Mouse (Mus musculus) stomach, postnatal 0 days (tissue): Measurements from ENCODE around the gene Fbxw7. TPM values are rescaled to one million over a fixed set of nuclear protein-coding genes. Genes with fewer than 3 reads are reported as not detected.

Source experiments
- ATAC-seq: fragments of 200-750 bp; cut with Nextera tagmentation; 2 replicates; pipeline ENCODE4 v1.8.0; 2017; ENCODE audit not compliant: low FRiP score, low TSS enrichment
- DNase-seq: peaks from one replicate; pipeline ENCODE4 v3.0.0-alpha.2; 2016; ENCODE audit warnings: low spot score
- H3K27ac ChIP-seq: fragments of 300-500 bp; sonication (generic); replicated peaks from 2 replicates; pipeline ENCODE4 v1.5.1; 2014; ENCODE audit warnings: mild to moderate bottlenecking, control low read depth
- H3K27me3 ChIP-seq: fragments of 300-500 bp; sonication (generic); 2 replicates; pipeline ENCODE4 v1.6.1; 2014; ENCODE audit warnings: low read length; ENCODE audit not compliant: control insufficient read depth, insufficient read depth
- H3K36me3 ChIP-seq: fragments of 300-500 bp; sonication (generic); 2 replicates; pipeline ENCODE4 v1.6.1; 2014; ENCODE audit warnings: low read length, mixed read lengths; ENCODE audit not compliant: control insufficient read depth, insufficient read depth
- H3K4me1 ChIP-seq: fragments of 300-500 bp; sonication (generic); replicated peaks from 2 replicates; pipeline ENCODE4 v1.6.1; 2014; ENCODE audit warnings: antibody characterized with exemption; ENCODE audit not compliant: control insufficient read depth, insufficient read depth
- H3K4me2 ChIP-seq: fragments of 300-500 bp; sonication (generic); replicated peaks from 2 replicates; pipeline ENCODE4 v1.6.1; 2014; ENCODE audit warnings: low read depth, mild to moderate bottlenecking, control low read depth, moderate library complexity
- H3K4me3 ChIP-seq: fragments of 300-500 bp; sonication (generic); 2 replicates; pipeline ENCODE4 v1.5.1; 2014; ENCODE audit warnings: low read depth, low read length, control low read depth
- H3K9ac ChIP-seq: fragments of 300-500 bp; sonication (generic); 2 replicates; pipeline ENCODE4 v1.6.1; 2014; ENCODE audit warnings: mild to moderate bottlenecking, low read length, control low read depth, mixed read lengths
- H3K9me3 ChIP-seq: fragments of 300-500 bp; sonication (generic); 2 replicates; pipeline ENCODE4 v1.6.1; 2016; ENCODE audit warnings: low read length; ENCODE audit not compliant: control insufficient read depth
- CTCF ChIP-seq: IDR thresholded peaks from 2 replicates; pipeline ENCODE4 v1.5.1; 2016; ENCODE audit warnings: antibody characterized with exemption, low read depth, mild to moderate bottlenecking, moderate library complexity
- EP300 ChIP-seq: optimal IDR thresholded peaks from 2 replicates; pipeline ENCODE3; 2016; ENCODE audit warnings: antibody characterized with exemption
- WGBS: fragments of 180-500 bp; shearing (Covaris S2); extraction: QIAGEN DNeasy Blood & Tissue Kit; methylation state at CpG from one replicate; pipeline ENCODE4 v1.1.7; 2014; 5-methylcytosine and 5-hydroxymethylcytosine counted together
- polyA plus RNA-seq: library from polyadenylated mRNA; unstranded; fragments of >200 nt; fragmentation: Nextera tagmentation; extraction: Ambion mirVana; gene quantifications from 2 replicates; pipeline ENCODE4 v1.2.1, GENCODE M21; 2015

The Fbxw7 gene
- polyA plus RNA-seq, 1 experiment from 2014 or later = 7.4 TPM

GRCm38 (mm10) chr3:84955011-84955775, 140.1 kb downstream of the Fbxw7 start:
- DNase-seq = no peak
- Histone ChIP-seq H3K4me3 (no peak overlapping the region), H3K9ac (no peak overlapping the region), H3K4me1 (no peaks in the 10 kb centered on the region), H3K9me3 (no peaks in the 10 kb centered on the region), H3K4me2 (no peak overlapping the region), H3K36me3 (no peaks in the 10 kb centered on the region), H3K27ac (no peak overlapping the region), H3K27me3 (no peaks in the 10 kb centered on the region)
- WGBS = 89% methylated on average over 8 of the region's 8 CpGs
- no peak for TF ChIP-seq EP300
- no peak for TF ChIP-seq CTCF
- no peak for ATAC-seq

DNA sequence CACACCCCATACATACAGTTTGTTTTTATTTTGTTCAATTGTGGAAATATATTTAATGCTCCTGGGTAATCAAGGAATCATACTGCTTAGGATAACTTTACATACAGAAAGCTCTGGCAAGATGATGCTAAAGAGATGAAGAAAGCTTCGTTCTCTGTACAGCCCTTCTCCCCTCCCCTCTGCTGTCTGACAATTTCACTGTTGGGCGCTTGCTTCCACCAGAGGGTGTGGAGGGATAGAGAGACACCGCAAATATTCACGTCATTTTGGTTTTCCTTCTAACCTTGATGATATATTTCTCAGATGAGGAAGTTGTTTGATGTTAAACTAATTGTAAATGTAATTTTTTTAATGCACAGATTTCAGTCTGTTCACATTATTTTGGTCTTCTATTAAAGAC, 140.8 kb downstream of the Fbxw7 start:
- Histone ChIP-seq H3K9ac (no peak overlapping the region), H3K27ac (no peak overlapping the region), H3K27me3 (no peaks in the 10 kb centered on the region), H3K4me2 (no peak overlapping the region), H3K36me3 (no peaks in the 10 kb centered on the region), H3K4me1 (no peaks in the 10 kb centered on the region), H3K9me3 (no peaks in the 10 kb centered on the region), H3K4me3 (no peak overlapping the region)
- TF ChIP-seq EP300 = no peak
- TF ChIP-seq CTCF = peak; percentile 10; the same call in 1 of the 2 replicates
- 74% methylated on average over 4 of the region's 4 CpGs for WGBS
- ATAC-seq (no peak), DNase-seq (no peak)

DNA sequence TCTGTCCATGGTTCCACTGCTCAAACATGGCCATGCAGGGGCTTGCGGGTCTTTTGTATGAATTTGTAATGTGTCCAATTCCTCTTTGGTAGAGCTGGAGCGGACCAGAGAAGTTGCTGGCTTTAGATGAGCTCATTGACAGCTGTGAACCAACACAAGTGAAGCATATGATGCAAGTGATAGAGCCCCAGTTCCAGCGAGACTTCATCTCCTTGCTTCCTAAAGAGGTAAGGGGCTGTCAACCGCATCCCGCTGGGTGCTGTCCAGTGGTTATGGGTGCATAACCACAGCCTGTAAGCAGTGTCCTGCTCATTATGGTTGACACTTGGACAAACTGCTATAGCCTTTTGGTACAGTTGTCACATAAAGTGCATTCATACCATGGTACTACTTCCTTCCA, 150.1 kb downstream of the Fbxw7 start:
- no peak for ATAC-seq

DNA sequence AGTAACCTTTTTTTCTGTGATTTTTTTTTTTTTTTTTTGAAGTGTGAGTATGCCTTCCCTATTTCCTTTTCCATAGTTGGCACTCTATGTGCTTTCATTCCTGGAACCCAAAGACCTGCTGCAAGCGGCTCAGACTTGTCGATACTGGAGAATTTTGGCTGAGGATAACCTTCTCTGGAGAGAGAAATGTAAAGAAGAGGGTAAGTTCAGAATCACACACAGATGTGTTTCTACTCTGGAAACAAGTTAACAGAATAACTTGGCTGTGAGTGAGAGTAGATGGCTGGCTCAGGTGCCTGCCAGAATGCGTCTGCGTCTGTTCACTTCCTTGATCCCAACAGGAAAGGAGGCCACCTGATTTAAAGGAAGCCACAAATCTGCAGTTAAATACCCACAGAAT, 152.3 kb downstream of the Fbxw7 start:
- peaks cover 3% of the 10 kb centered on the region for H3K36me3 ChIP-seq
- DNase-seq (no peak), ATAC-seq (no peak)
- TF ChIP-seq EP300 = no peak
- TF ChIP-seq CTCF = no peak
- no peak overlapping the region for H3K4me3 ChIP-seq
- H3K9me3 ChIP-seq = no peaks in the 10 kb centered on the region
- WGBS = 81% methylated on average over 4 of the region's 4 CpGs
- H3K27ac ChIP-seq = no peak overlapping the region
- no peaks in the 10 kb centered on the region for H3K4me1 ChIP-seq
- H3K9ac ChIP-seq = no peak overlapping the region
- no peaks in the 10 kb centered on the region for H3K27me3 ChIP-seq
- no peak overlapping the region for H3K4me2 ChIP-seq

More for the DNA sequence above, 150.1 kb downstream of the Fbxw7 start:
- Histone ChIP-seq H3K9me3 (no peaks in the 10 kb centered on the region), H3K4me2 (no peak overlapping the region), H3K27ac (no peak overlapping the region), H3K4me1 (no peaks in the 10 kb centered on the region), H3K27me3 (no peaks in the 10 kb centered on the region), H3K36me3 (no peaks in the 10 kb centered on the region), H3K9ac (no peak overlapping the region), H3K4me3 (no peak overlapping the region)
- no peak for DNase-seq
- TF ChIP-seq CTCF = no peak
- TF ChIP-seq EP300 = no peak
- 91% methylated on average over 5 of the region's 5 CpGs for WGBS

- no peaks in the 10 kb centered on the region for H3K4me1 ChIP-seq
- H3K9me3 ChIP-seq = no peaks in the 10 kb centered on the region
- whole genome bisulfite sequencing = 68% methylated on average over 5 of the region's 5 CpGs
- no peak overlapping the region for H3K9ac ChIP-seq
- no peak overlapping the region for H3K27ac ChIP-seq
- no peak overlapping the region for H3K4me2 ChIP-seq
- DNase-seq (no peak), ATAC-seq (no peak)
- H3K36me3 ChIP-seq = peaks cover 7% of the 10 kb centered on the region
- H3K4me3 ChIP-seq = no peak overlapping the region
- TF ChIP-seq EP300 (no peak), CTCF (no peak)
- no peaks in the 10 kb centered on the region for H3K27me3 ChIP-seq
These were observed 156.5 kb downstream of the Fbxw7 start for GRCm38 (mm10) chr3:84971561-84971960.

- WGBS = 85% methylated on average over 2 of the region's 2 CpGs
- Histone ChIP-seq H3K36me3 (peaks cover 7% of the 10 kb centered on the region), H3K9ac (no peak overlapping the region), H3K4me3 (no peak overlapping the region), H3K4me2 (no peak overlapping the region), H3K27me3 (no peaks in the 10 kb centered on the region), H3K4me1 (no peaks in the 10 kb centered on the region), H3K9me3 (no peaks in the 10 kb centered on the region), H3K27ac (no peak overlapping the region)
- ATAC-seq = no peak
- no peak for DNase-seq
- TF ChIP-seq EP300 (no peak), CTCF (no peak)
These were observed 157.8 kb downstream of the Fbxw7 start for GRCm38 (mm10) chr3:84972881-84973280.
